Mouse (Mus musculus) left cerebral cortex, postnatal 25 days (tissue): ENCODE measurements around the gene Rhox2g. TPM values are rescaled to one million over a fixed set of nuclear protein-coding genes. Genes with fewer than 3 reads are reported as not detected.
"Not testable (repeated sequence)": the region's sequence is repeated elsewhere in the genome, so short reads cannot be mapped to it uniquely, and the experiment has no call there.

Experiments used
- DNase-seq, 2 experiments: peaks; one replicate each; pipeline ENCODE4 v3.0.0; 2022; ENCODE audit warnings: low spot score in 2 of 2, mixed read lengths in 1 of 2
- intact Hi-C: fragments of 180-260 bp; cut with DNase I; formaldehyde crosslinking; loops from one replicate; pipeline ENCODE4 v1.15.1; 2025
- total RNA-seq, 2 experiments: library from RNA; stranded (reverse); gene quantifications; 2 replicates each; pipeline ENCODE4 v1.2.3; 2021

The Rhox2g gene
- total RNA-seq, result not detected

- intact Hi-C loops, result loop anchor here (5.0 kb wide), 1 partner anchor 151 kb away; the partner anchor contains the start of gene Rhox2d
- not testable (repeated sequence) for DNase-seq
These were observed at the start of gene Rhox2g for GRCm38 (mm10) chrX:37643370-37643769. Gene Rhox2g, minus strand, starts transcription at chrX:37643470.

- no peak for DNase-seq
- intact Hi-C loops, result no loop called here
These were observed 49.0 kb upstream of the Rhox2g start for GRCm38 (mm10) chrX:37692261-37692660.

- DNase-seq, result no peak
- intact Hi-C loops, result no loop called here
These were observed 39.9 kb upstream of the Rhox2g start for GRCm38 (mm10) chrX:37683031-37683715.

GRCm38 (mm10) chrX:37673177-37673576 is 29.9 kb upstream of the Rhox2g start, which contains the start of gene Rhox2h:
Gene Rhox2h, minus strand, starts transcription at chrX:37673277.
- intact Hi-C loops, DNase-seq: not testable (repeated sequence)

- DNase-seq, intact Hi-C loops: not testable (repeated sequence)
These were observed 25.4 kb upstream of the Rhox2g start, which contains the start of gene Rhox3h for GRCm38 (mm10) chrX:37668664-37669063. Gene Rhox3h, minus strand, starts transcription at chrX:37668764.

GRCm38 (mm10) chrX:37651227-37651626 is 8.0 kb upstream of the Rhox2g start, which contains the start of gene Rhox4g:
Gene Rhox4g, minus strand, starts transcription at chrX:37651327.
- DNase-seq, intact Hi-C loops: not testable (repeated sequence)

- intact Hi-C loops, result not testable (repeated sequence)
These were observed 14.8 kb downstream of the Rhox2g start, which contains the start of gene Rhox3g for GRCm38 (mm10) chrX:37628512-37628911. Gene Rhox3g, minus strand, starts transcription at chrX:37628612.

GRCm38 (mm10) chrX:37607604-37608003 is 35.7 kb downstream of the Rhox2g start, which contains the start of gene Rhox4f:
Gene Rhox4f, minus strand, starts transcription at chrX:37607704.
- intact Hi-C loops, DNase-seq: not testable (repeated sequence)

More at GRCm38 (mm10) chrX:37628512-37628911, 14.8 kb downstream of the Rhox2g start, which contains the start of gene Rhox3g:
- DNase-seq, result not testable (repeated sequence)

Other genes starting within 250 kb of the Rhox2g start
- not detected for gene Rhox2b, start 231.4 kb downstream of the Rhox2g start, total RNA-seq
- not detected for gene Rhox4b, start 211.0 kb downstream of the Rhox2g start, total RNA-seq
- not detected for gene Rhox2c, start 189.8 kb downstream of the Rhox2g start, total RNA-seq
- not detected for gene Rhox3c, start 184.9 kb downstream of the Rhox2g start, total RNA-seq
- gene Rhox4c, start 163.1 kb downstream of the Rhox2g start, total RNA-seq, result not detected
- not detected for gene Rhox2d, start 150.0 kb downstream of the Rhox2g start, total RNA-seq
- not detected for gene Rhox4d, start 129.1 kb downstream of the Rhox2g start, total RNA-seq
- not detected for gene Rhox2e, start 113.0 kb downstream of the Rhox2g start, total RNA-seq
- gene Rhox3e, start 101.5 kb downstream of the Rhox2g start, total RNA-seq, result not detected
- not detected for gene Rhox4e, start 86.1 kb downstream of the Rhox2g start, total RNA-seq
- gene Rhox2f, start 72.1 kb downstream of the Rhox2g start, total RNA-seq, result not detected
- not detected for gene Rhox3f, start 62.5 kb downstream of the Rhox2g start, total RNA-seq
- gene Rhox4f, start 35.8 kb downstream of the Rhox2g start, total RNA-seq, result not detected
- not detected for gene Rhox3g, start 14.9 kb downstream of the Rhox2g start, total RNA-seq
- gene Rhox4g, start 7.9 kb upstream of the Rhox2g start, total RNA-seq, result not detected
- gene Rhox3h, start 25.3 kb upstream of the Rhox2g start, total RNA-seq, result not detected
- not detected for gene Rhox2h, start 29.8 kb upstream of the Rhox2g start, total RNA-seq
- not detected for gene Rhox5, start 161.4 kb upstream of the Rhox2g start, total RNA-seq
- gene Rhox6, start 183.4 kb upstream of the Rhox2g start, total RNA-seq, result not detected
- not detected for gene Rhox7a, start 188.2 kb upstream of the Rhox2g start, total RNA-seq
- not detected for gene Rhox8, start 235.5 kb upstream of the Rhox2g start, total RNA-seq